Mouse (Mus musculus): Measurements from ENCODE around the gene Eif4enif1. TPM values are rescaled to one million over a fixed set of nuclear protein-coding genes. Genes with fewer than 3 reads are reported as not detected.

Eif4enif1 gene
- polyA plus RNA-seq (2017; shearing (Covaris generic)) = 31.4 TPM

DNA sequence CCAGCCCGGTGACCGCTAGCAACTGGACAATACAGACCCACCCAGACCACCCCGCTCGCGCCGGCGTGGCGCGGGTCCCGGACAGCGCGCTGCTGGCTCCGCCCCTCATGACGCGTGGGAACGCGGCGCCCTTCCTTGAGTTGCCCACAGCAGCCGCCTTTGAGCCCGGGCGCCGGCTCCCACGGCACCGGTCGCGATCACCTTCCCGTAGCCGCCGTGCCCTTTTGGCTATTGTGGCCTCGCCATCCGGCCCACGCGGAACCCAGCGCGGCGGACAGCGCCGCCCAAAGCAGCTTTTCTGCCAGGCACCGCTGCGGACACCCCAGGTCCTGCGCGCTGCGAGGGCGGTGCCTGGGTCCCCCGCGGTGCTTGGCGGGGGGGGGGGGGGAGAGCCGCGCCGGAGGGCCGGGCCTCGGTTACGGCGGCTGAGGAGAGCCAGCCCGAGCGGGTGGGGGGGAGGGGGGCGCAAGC lies at the start of gene Eif4enif1:
Eif4enif1 (plus strand) TSS at position 162 of the 471 bp plus-strand sequence.

DNA sequence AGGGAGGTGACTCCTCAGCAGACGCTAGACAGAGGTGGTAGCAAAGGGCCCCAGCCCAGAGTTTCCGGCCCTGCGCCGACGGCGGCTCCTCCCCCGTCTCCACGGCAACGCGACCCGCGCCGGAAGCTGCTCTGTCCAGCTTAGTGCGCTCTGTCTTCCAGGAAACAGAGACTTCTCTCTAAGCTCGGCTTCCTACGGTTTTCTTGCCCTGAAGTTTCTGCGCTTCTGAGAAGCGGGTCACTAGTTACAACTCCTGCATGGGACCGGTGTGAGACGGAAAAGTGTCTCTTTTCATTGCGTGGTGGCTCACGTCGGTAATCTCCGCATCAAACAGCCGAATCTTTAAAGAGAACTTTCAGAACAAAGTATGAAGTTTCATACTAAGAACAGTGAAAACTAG lies 8.8 kb upstream of the Eif4enif1 start, which contains the start of gene Sfi1:
Sfi1 (minus strand) TSS at position 101 of the 400 bp plus-strand sequence.

DNA sequence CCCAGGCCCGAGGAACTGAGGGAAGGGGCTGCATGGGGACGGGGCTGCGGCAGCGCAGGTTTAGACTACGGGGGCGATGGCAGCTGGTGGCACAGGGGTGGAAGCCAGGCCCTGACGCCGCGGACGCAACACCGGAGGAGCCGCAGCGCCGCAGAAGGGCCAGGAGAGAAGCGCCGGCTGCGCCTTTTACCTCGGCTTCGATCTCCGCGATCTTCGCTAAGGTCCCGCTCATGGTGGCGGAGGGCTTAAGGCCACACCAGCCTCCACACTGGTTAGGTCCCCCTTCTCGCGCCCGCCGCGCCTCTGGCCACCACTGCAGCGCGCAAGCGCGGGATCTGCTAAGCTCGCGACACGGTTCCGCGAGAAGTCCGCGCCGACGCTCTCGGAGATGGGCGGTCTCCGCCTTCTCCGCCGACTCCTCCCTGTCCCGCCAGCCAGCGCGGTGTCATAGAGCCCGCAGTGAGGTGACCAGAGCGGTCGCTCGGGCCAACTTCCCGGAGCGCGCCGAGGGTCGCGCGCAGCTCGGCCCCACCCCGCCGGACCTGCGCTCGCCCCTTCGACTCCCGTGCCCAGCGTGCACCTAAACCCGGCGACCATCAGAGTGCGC lies 64.0 kb downstream of the Eif4enif1 start, which contains the start of gene Drg1:
Drg1 (minus strand) TSS at position 337 of the 607 bp plus-strand sequence.

DNA sequence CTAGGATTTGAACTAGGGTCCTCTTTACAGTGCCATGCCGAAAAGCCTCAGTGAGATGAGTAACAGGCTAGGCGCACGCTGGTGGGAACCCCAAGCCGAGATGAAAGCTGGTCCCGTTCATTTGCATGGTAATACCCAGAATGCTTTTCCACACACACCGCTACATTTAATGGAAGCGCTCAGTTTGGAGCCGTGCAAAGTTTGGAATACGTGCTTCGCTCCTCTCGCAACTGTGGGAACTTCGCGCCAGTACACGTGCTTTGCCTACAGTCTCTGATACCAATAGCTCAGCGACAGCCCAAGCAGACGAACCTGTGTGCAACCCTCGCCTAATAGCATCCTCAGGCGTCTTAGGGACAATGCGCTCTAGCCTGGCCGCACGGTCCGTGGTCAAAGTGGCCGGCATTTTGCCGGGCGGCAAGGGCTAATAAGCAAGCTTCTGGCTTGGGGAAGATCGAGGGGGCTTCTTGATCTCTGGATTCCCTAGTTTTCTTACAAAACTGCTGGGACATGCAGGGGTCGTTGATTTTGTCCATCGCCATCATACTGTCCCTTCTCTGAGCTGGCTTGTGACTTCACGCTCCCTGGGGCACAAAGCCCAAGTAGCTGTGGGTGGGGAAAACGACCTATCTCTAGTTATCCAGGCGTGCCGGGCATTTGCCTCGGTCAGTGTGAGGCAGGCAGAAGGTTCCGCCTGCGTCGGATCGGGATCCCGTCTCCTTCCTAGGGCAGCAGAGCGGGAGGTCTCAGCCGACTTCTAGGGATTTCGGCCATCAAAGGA lies 86.5 kb downstream of the Eif4enif1 start, which contains the start of gene Patz1:
Patz1 (plus strand) TSS at position 354 of the 781 bp plus-strand sequence.

Other genes with a start within 250 kb of the Eif4enif1 start
- gene Sfi1, start 8.9 kb upstream of the Eif4enif1 start, polyA plus RNA-seq (2017; shearing (Covaris generic)) = 44.1 TPM
- gene Drg1, start 64.0 kb downstream of the Eif4enif1 start, polyA plus RNA-seq (2017; shearing (Covaris generic)) = 106 TPM
- 21.6 TPM for gene Patz1, start 86.5 kb downstream of the Eif4enif1 start, polyA plus RNA-seq (2017; shearing (Covaris generic))
- gene Pik3ip1, start 128.0 kb downstream of the Eif4enif1 start, polyA plus RNA-seq (2017; shearing (Covaris generic)) = 75.5 TPM
- 44.7 TPM for gene Limk2, start 206.8 kb downstream of the Eif4enif1 start, polyA plus RNA-seq (2017; shearing (Covaris generic))
- 27.0 TPM for gene Rnf185, start 250.0 kb downstream of the Eif4enif1 start, polyA plus RNA-seq (2017; shearing (Covaris generic))